Mouse (Mus musculus): ENCODE data around the gene Klhl42.
A peak's percentile ranks its signal among the peaks of the same experiment; 100 is the strongest.

Klhl42 gene

GRCm38 (mm10) chr6:147087736-147088135, 3.4 kb upstream of the Klhl42 start:
- DNase-seq: no peak

GRCm38 (mm10) chr6:147088517-147088916, 2.7 kb upstream of the Klhl42 start:
- DNase-seq: no peak

GRCm38 (mm10) chr6:147090191-147090590, 988 bp upstream of the Klhl42 start:
- DNase-seq: no peak

GRCm38 (mm10) chr6:147092136-147092535, 957 bp downstream of the Klhl42 start:
- DNase-seq: peak; percentile 43

- no peak for DNase-seq
Observed at GRCm38 (mm10) chr6:147094771-147095170, 3.6 kb downstream of the Klhl42 start.

- DNase-seq: no peak
Observed at GRCm38 (mm10) chr6:147096109-147096508, 4.9 kb downstream of the Klhl42 start.

GRCm38 (mm10) chr6:147096934-147097333, 5.8 kb downstream of the Klhl42 start:
- DNase-seq: no peak

GRCm38 (mm10) chr6:147097346-147097929, 6.3 kb downstream of the Klhl42 start:
- DNase-seq: no peak

GRCm38 (mm10) chr6:147099458-147100277, 8.5 kb downstream of the Klhl42 start:
- no peak for DNase-seq

- DNase-seq: no peak
Observed at GRCm38 (mm10) chr6:147102293-147102692, 11.1 kb downstream of the Klhl42 start.

GRCm38 (mm10) chr6:147105529-147105928, 14.3 kb downstream of the Klhl42 start:
- no peak for DNase-seq

GRCm38 (mm10) chr6:147106716-147107115, 15.5 kb downstream of the Klhl42 start:
- DNase-seq: no peak

GRCm38 (mm10) chr6:147109283-147109682, 18.1 kb downstream of the Klhl42 start:
- DNase-seq: no peak

- peak; percentile 77 for DNase-seq
Observed at GRCm38 (mm10) chr6:147116579-147116978, 25.4 kb downstream of the Klhl42 start.

- DNase-seq: no peak
Observed at GRCm38 (mm10) chr6:147117764-147118163, 26.6 kb downstream of the Klhl42 start.

- DNase-seq: no peak
Observed at GRCm38 (mm10) chr6:147118190-147118589, 27.0 kb downstream of the Klhl42 start.

GRCm38 (mm10) chr6:147121320-147121719, 30.1 kb downstream of the Klhl42 start:
- DNase-seq: no peak

- no peak for DNase-seq
Observed at GRCm38 (mm10) chr6:147127239-147127638, 36.1 kb downstream of the Klhl42 start.

GRCm38 (mm10) chr6:147138260-147138659, 47.1 kb downstream of the Klhl42 start:
- no peak for DNase-seq

- DNase-seq: no peak
Observed at GRCm38 (mm10) chr6:147140600-147141154, 49.5 kb downstream of the Klhl42 start.

GRCm38 (mm10) chr6:147144664-147145063, 53.5 kb downstream of the Klhl42 start:
- no peak for DNase-seq

- DNase-seq: no peak
Observed at GRCm38 (mm10) chr6:147145277-147145676, 54.1 kb downstream of the Klhl42 start.

- DNase-seq: no peak
Observed at GRCm38 (mm10) chr6:147145753-147146152, 54.6 kb downstream of the Klhl42 start.

GRCm38 (mm10) chr6:147151069-147151468, 59.9 kb downstream of the Klhl42 start:
- peak; percentile 4 for DNase-seq
